Mouse (Mus musculus): Measurements from ENCODE around the gene Blm. TPM values are rescaled to one million over a fixed set of nuclear protein-coding genes. Genes with fewer than 3 reads are reported as not detected.

Blm gene
- polyA plus RNA-seq, 1 experiment from 2014 or later, result 27.2 TPM

- no peak for ATAC-seq (ENCODE audit: low FRiP score, low read depth)
- no peaks in the 10 kb centered on the region for H3K27me3 ChIP-seq
- H3K27ac ChIP-seq, result no peak overlapping the region
- 61% methylated on average over 1 of the region's 1 CpGs for WGBS
- no peak overlapping the region for H3K4me2 ChIP-seq (replicated peaks)
- H3K4me3 ChIP-seq, result no peak overlapping the region
- no peaks in the 10 kb centered on the region for H3K4me1 ChIP-seq
- H3K9ac ChIP-seq, result no peak overlapping the region
- H3K9me3 ChIP-seq, result no peaks in the 10 kb centered on the region
- H3K36me3 ChIP-seq, result peaks cover 24% of the 10 kb centered on the region
Measured at GRCm38 (mm10) chr7:80489445-80489844, 45.5 kb downstream of the Blm start.

- Histone ChIP-seq H3K4me1 (no peaks in the 10 kb centered on the region), H3K36me3 (peaks cover 14% of the 10 kb centered on the region), H3K4me3 (no peak overlapping the region), H3K27ac (no peak overlapping the region), H3K9me3 (no peaks in the 10 kb centered on the region), H3K27me3 (no peaks in the 10 kb centered on the region), H3K4me2 (replicated peaks) (no peak overlapping the region), H3K9ac (no peak overlapping the region)
- ATAC-seq (ENCODE audit: low FRiP score, low read depth), result no peak
- WGBS, result 82% methylated on average over 4 of the region's 4 CpGs
Measured at GRCm38 (mm10) chr7:80487239-80487638, 47.7 kb downstream of the Blm start.

GRCm38 (mm10) chr7:80480097-80480496 is 54.8 kb downstream of the Blm start:
- Histone ChIP-seq H3K27ac (peak overlapping the region; percentile 55), H3K27me3 (no peaks in the 10 kb centered on the region), H3K4me2 (replicated peaks) (no peak overlapping the region), H3K4me1 (peaks cover 4% of the 10 kb centered on the region), H3K9me3 (no peaks in the 10 kb centered on the region), H3K36me3 (peaks cover 43% of the 10 kb centered on the region), H3K9ac (no peak overlapping the region), H3K4me3 (no peak overlapping the region)
- no peak for ATAC-seq (ENCODE audit: low FRiP score, low read depth)
- WGBS, result 26% methylated on average over 7 of the region's 7 CpGs

GRCm38 (mm10) chr7:80473837-80474236 is 61.1 kb downstream of the Blm start:
- H3K9ac ChIP-seq, result no peak overlapping the region
- no peak for ATAC-seq (ENCODE audit: low FRiP score, low read depth)
- peaks cover 59% of the 10 kb centered on the region for H3K36me3 ChIP-seq
- 95% methylated on average over 7 of the region's 7 CpGs for WGBS
- H3K27me3 ChIP-seq, result no peaks in the 10 kb centered on the region
- no peaks in the 10 kb centered on the region for H3K9me3 ChIP-seq
- no peaks in the 10 kb centered on the region for H3K4me1 ChIP-seq
- no peak overlapping the region for H3K4me3 ChIP-seq
- no peak overlapping the region for H3K27ac ChIP-seq
- H3K4me2 ChIP-seq (replicated peaks), result no peak overlapping the region

GRCm38 (mm10) chr7:80468851-80469250 is 66.1 kb downstream of the Blm start:
- Histone ChIP-seq H3K4me1 (no peaks in the 10 kb centered on the region), H3K9me3 (no peaks in the 10 kb centered on the region), H3K27me3 (no peaks in the 10 kb centered on the region), H3K4me3 (no peak overlapping the region), H3K9ac (no peak overlapping the region), H3K27ac (no peak overlapping the region), H3K4me2 (replicated peaks) (no peak overlapping the region), H3K36me3 (peaks cover 53% of the 10 kb centered on the region)
- ATAC-seq (ENCODE audit: low FRiP score, low read depth), result no peak
- WGBS, result 90% methylated on average over 2 of the region's 2 CpGs

GRCm38 (mm10) chr7:80467334-80467733 is 67.6 kb downstream of the Blm start:
- no peak for ATAC-seq (ENCODE audit: low FRiP score, low read depth)
- 90% methylated on average over 2 of the region's 2 CpGs for WGBS
- peaks cover 49% of the 10 kb centered on the region for H3K36me3 ChIP-seq

GRCm38 (mm10) chr7:80464831-80465230 is 70.1 kb downstream of the Blm start:
- no peak overlapping the region for H3K9ac ChIP-seq
- peaks cover 59% of the 10 kb centered on the region for H3K36me3 ChIP-seq
- no peaks in the 10 kb centered on the region for H3K9me3 ChIP-seq
- H3K4me3 ChIP-seq, result no peak overlapping the region
- no peak overlapping the region for H3K4me2 ChIP-seq (replicated peaks)
- no peak overlapping the region for H3K27ac ChIP-seq
- no peaks in the 10 kb centered on the region for H3K4me1 ChIP-seq
- 88% methylated on average over 5 of the region's 5 CpGs for WGBS
- ATAC-seq (ENCODE audit: low FRiP score, low read depth), result no peak
- H3K27me3 ChIP-seq, result no peaks in the 10 kb centered on the region

More at GRCm38 (mm10) chr7:80467334-80467733, 67.6 kb downstream of the Blm start:
- H3K27me3 ChIP-seq, result no peaks in the 10 kb centered on the region
- no peak overlapping the region for H3K4me2 ChIP-seq (replicated peaks)
- H3K4me3 ChIP-seq, result no peak overlapping the region
- no peaks in the 10 kb centered on the region for H3K4me1 ChIP-seq
- no peak overlapping the region for H3K27ac ChIP-seq
- H3K9me3 ChIP-seq, result no peaks in the 10 kb centered on the region
- no peak overlapping the region for H3K9ac ChIP-seq

GRCm38 (mm10) chr7:80461891-80462290 is 73.0 kb downstream of the Blm start:
- H3K4me2 ChIP-seq (replicated peaks), result no peak overlapping the region
- no peak overlapping the region for H3K27ac ChIP-seq
- peaks cover 46% of the 10 kb centered on the region for H3K36me3 ChIP-seq
- no peaks in the 10 kb centered on the region for H3K27me3 ChIP-seq
- 78% methylated on average over 7 of the region's 7 CpGs for WGBS
- H3K9me3 ChIP-seq, result no peaks in the 10 kb centered on the region
- peaks cover 14% of the 10 kb centered on the region for H3K4me1 ChIP-seq
- ATAC-seq (ENCODE audit: low FRiP score, low read depth), result no peak
- no peak overlapping the region for H3K9ac ChIP-seq
- no peak overlapping the region for H3K4me3 ChIP-seq

- Histone ChIP-seq H3K27ac (no peak overlapping the region), H3K36me3 (peaks cover 53% of the 10 kb centered on the region), H3K9me3 (no peaks in the 10 kb centered on the region), H3K4me1 (peaks cover 23% of the 10 kb centered on the region), H3K4me3 (no peak overlapping the region), H3K9ac (no peak overlapping the region), H3K27me3 (no peaks in the 10 kb centered on the region), H3K4me2 (replicated peaks) (no peak overlapping the region)
- 86% methylated on average over 4 of the region's 4 CpGs for WGBS
- ATAC-seq (ENCODE audit: low FRiP score, low read depth), result no peak
Measured at GRCm38 (mm10) chr7:80460892-80461291, 74.0 kb downstream of the Blm start.

GRCm38 (mm10) chr7:80460199-80460598 is 74.7 kb downstream of the Blm start:
- Histone ChIP-seq H3K4me3 (no peak overlapping the region), H3K4me1 (peaks cover 25% of the 10 kb centered on the region), H3K27ac (no peak overlapping the region), H3K9ac (no peak overlapping the region), H3K4me2 (replicated peaks) (no peak overlapping the region), H3K36me3 (peaks cover 53% of the 10 kb centered on the region), H3K9me3 (no peaks in the 10 kb centered on the region), H3K27me3 (no peaks in the 10 kb centered on the region)
- WGBS, result 89% methylated on average over 5 of the region's 5 CpGs
- no peak for ATAC-seq (ENCODE audit: low FRiP score, low read depth)

- no peak overlapping the region for H3K4me2 ChIP-seq (replicated peaks)
- no peak for ATAC-seq (ENCODE audit: low FRiP score, low read depth)
- peaks cover 25% of the 10 kb centered on the region for H3K4me1 ChIP-seq
- 79% methylated on average over 3 of the region's 3 CpGs for WGBS
- peak overlapping the region; percentile 39; the same call in 1 of the 2 replicates for H3K27ac ChIP-seq
- H3K9ac ChIP-seq, result peak overlapping the region; percentile 25; the same call in 1 of the 2 replicates
- no peak overlapping the region for H3K4me3 ChIP-seq
- peaks cover 64% of the 10 kb centered on the region for H3K36me3 ChIP-seq
- no peaks in the 10 kb centered on the region for H3K9me3 ChIP-seq
- no peaks in the 10 kb centered on the region for H3K27me3 ChIP-seq
Measured at GRCm38 (mm10) chr7:80457831-80458343, 77.0 kb downstream of the Blm start.

- Histone ChIP-seq H3K27me3 (no peaks in the 10 kb centered on the region), H3K4me1 (peaks cover 25% of the 10 kb centered on the region), H3K9ac (no peak overlapping the region), H3K9me3 (no peaks in the 10 kb centered on the region), H3K4me2 (replicated peaks) (no peak overlapping the region), H3K36me3 (peaks cover 64% of the 10 kb centered on the region), H3K27ac (0 out of 2 replicates have a peak overlapping the region, but pooled peaks have one; percentile 39), H3K4me3 (no peak overlapping the region)
- WGBS, result 52% methylated on average over 6 of the region's 6 CpGs
- no peak for ATAC-seq (ENCODE audit: low FRiP score, low read depth)
Measured at GRCm38 (mm10) chr7:80457241-80457640, 77.7 kb downstream of the Blm start.

- H3K27me3 ChIP-seq, result no peaks in the 10 kb centered on the region
- H3K9me3 ChIP-seq, result no peaks in the 10 kb centered on the region
- peaks cover 67% of the 10 kb centered on the region for H3K36me3 ChIP-seq
- H3K27ac ChIP-seq, result no peak overlapping the region
- no peak for ATAC-seq (ENCODE audit: low FRiP score, low read depth)
- no peak overlapping the region for H3K4me2 ChIP-seq (replicated peaks)
- no peak overlapping the region for H3K4me3 ChIP-seq
- no peak overlapping the region for H3K9ac ChIP-seq
- WGBS, result 64% methylated on average over 6 of the region's 6 CpGs
- peaks cover 25% of the 10 kb centered on the region for H3K4me1 ChIP-seq
Measured at GRCm38 (mm10) chr7:80456327-80456726, 78.6 kb downstream of the Blm start.
